Mouse (Mus musculus) midbrain, embryonic 11.5 days (tissue): Measurements from ENCODE around the gene Serpina1b. TPM values are rescaled to one million over a fixed set of nuclear protein-coding genes. Genes with fewer than 3 reads are reported as not detected.
"Not testable (repeated sequence)": the region's sequence is repeated elsewhere in the genome, so short reads cannot be mapped to it uniquely, and the experiment has no call there.

Experiments
- ATAC-seq: fragments of 200-750 bp; cut with Nextera tagmentation; 2 replicates; pipeline ENCODE4 v1.8.0; 2017; ENCODE audit warnings: moderate TSS enrichment, moderate library complexity; ENCODE audit not compliant: low FRiP score
- DNase-seq: peaks from one replicate; pipeline ENCODE4 v3.0.0; 2015; ENCODE audit warnings: low spot score; ENCODE audit errors: missing footprints
- H3K27ac ChIP-seq: fragments of 300-500 bp; sonication (generic); 2 replicates; pipeline ENCODE4 v1.5.1; 2014; ENCODE audit warnings: low read depth, low read length
- H3K27me3 ChIP-seq: fragments of 300-500 bp; sonication (generic); 2 replicates; pipeline ENCODE4 v1.6.1; 2014; ENCODE audit warnings: mild to moderate bottlenecking, low read length, moderate library complexity, mixed read lengths; ENCODE audit not compliant: control insufficient read depth, insufficient read depth
- H3K36me3 ChIP-seq: fragments of 300-500 bp; sonication (generic); 2 replicates; pipeline ENCODE4 v1.6.1; 2014; ENCODE audit warnings: mild to moderate bottlenecking, low read length, moderate library complexity, mixed read lengths; ENCODE audit not compliant: control insufficient read depth, insufficient read depth
- H3K4me1 ChIP-seq: fragments of 300-500 bp; sonication (generic); 2 replicates; pipeline ENCODE4 v1.6.1; 2014; ENCODE audit warnings: low read length; ENCODE audit not compliant: control insufficient read depth, insufficient read depth
- H3K4me2 ChIP-seq: fragments of 300-500 bp; sonication (generic); 2 replicates; pipeline ENCODE4 v1.6.1; 2014; ENCODE audit warnings: mild to moderate bottlenecking, moderate library complexity
- H3K4me3 ChIP-seq: fragments of 300-500 bp; sonication (generic); 2 replicates; pipeline ENCODE4 v1.5.1; 2014; ENCODE audit warnings: low read depth, low read length
- H3K9ac ChIP-seq: fragments of 300-500 bp; sonication (generic); 2 replicates; pipeline ENCODE4 v1.6.1; 2014; ENCODE audit warnings: low read length
- H3K9me3 ChIP-seq: fragments of 300-500 bp; sonication (generic); 2 replicates; pipeline ENCODE4 v1.6.1; 2016; ENCODE audit warnings: low read length; ENCODE audit not compliant: control insufficient read depth
- WGBS: fragments of 180-500 bp; shearing (Covaris S2); extraction: QIAGEN DNeasy Blood & Tissue Kit; methylation state at CpG from one replicate; pipeline ENCODE4 v1.1.7; 2014; 5-methylcytosine and 5-hydroxymethylcytosine counted together
- polyA plus RNA-seq: library from polyadenylated mRNA; unstranded; fragments of >200 nt; fragmentation: Nextera tagmentation; extraction: Ambion mirVana; gene quantifications from 2 replicates; pipeline ENCODE4 v1.2.1, GENCODE M21; 2014

The Serpina1b gene
- not detected in 2 replicates for polyA plus RNA-seq

DNA sequence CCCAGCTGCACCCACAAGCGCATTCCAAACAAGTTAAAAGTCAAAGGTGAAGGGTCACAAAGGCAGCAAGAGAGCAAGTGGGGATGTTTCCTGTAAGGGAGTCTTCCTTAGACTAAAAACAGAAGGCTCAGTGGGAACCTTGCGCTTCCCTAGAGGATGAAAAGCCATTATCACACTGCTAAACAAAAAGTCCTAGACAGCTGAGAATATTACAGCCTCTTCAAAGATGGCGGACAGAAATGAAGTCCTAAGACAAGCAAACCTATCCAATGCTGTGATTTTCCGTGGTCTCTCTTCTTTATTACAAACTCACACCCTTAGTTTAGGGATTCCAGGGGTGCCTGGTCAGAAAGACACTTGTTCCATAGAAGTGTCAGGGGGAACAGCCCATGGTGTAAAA is at the start of gene Serpina1b:
Gene Serpina1b, minus strand, starts transcription at position 101 of the 400 bp plus-strand sequence.
- H3K27ac ChIP-seq, H3K27me3 ChIP-seq, H3K4me3 ChIP-seq, H3K4me1 ChIP-seq, DNase-seq, H3K9ac ChIP-seq, H3K4me2 ChIP-seq, H3K9me3 ChIP-seq, ATAC-seq, H3K36me3 ChIP-seq: not testable (repeated sequence)
- WGBS: 79% methylated on average over 4 of the region's 4 CpGs

DNA sequence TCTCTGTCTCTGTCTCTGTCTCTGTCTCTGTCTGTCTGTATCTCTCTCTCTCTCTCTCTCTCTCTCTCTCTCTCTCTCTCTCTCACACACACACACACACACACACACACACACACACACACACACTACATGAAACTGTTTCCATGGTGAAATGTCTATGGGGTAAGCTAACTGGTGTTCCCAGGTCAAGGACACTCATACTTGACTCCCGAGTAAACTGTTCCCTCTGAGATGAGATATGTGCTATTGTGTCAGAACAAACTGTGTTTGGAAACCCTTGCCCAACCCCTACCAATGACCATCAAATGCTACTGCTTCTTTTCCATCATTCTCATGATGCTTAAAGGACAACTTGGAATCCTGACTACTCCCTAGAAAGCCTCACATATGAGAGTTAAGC is 36.7 kb upstream of the Serpina1b start:
- not testable (repeated sequence) for H3K4me1 ChIP-seq, H3K9me3 ChIP-seq, H3K4me2 ChIP-seq, H3K27me3 ChIP-seq, H3K4me3 ChIP-seq, H3K27ac ChIP-seq, H3K9ac ChIP-seq, H3K36me3 ChIP-seq, DNase-seq, ATAC-seq
- WGBS: 73% methylated on average over 1 of the region's 1 CpGs

DNA sequence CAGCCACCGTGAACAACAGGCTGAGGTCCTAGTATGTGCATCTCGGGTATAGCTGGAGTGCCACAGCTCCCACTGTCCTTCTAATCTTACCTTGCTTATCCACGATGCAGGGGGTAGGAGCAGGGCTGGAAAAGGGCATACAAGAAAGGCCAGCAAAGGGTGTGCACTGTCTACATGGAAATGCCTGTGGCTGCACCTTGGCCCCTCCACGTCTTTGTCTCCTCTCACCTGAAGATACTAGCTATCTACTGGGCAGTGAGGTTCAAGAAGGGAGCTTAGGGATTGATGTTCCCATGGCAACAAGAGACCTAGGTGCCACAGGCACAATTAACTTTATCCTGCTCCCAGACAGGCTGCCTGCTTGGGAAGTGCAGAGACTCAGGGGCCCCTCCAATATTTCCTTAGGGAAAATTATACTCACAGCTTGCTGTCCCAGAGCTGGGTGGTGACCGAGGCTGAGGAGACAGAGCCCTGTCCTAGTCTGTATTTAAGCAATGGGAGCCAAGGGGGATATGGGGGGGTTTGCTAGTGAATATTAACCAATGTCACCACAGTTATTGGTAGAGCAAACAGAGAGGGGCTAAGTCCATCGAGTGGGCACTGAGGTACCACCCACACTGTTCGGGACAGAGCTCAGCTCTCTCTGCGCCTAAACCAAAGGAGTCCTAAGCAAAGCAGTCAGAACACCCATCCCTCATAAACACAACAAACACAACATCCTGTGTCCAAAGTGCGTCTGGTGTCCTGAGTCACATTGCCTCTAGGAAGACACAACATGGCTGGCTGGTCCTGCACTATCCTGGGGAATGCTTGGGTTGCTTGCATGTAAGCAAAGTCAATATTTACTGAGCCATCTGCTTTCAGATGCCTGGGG is 33.2 kb upstream of the Serpina1b start, which contains the start of gene Serpina1a:
Gene Serpina1a, minus strand, starts transcription at position 462 of the 874 bp plus-strand sequence.
- H3K4me1 ChIP-seq, H3K27me3 ChIP-seq, H3K36me3 ChIP-seq, H3K4me3 ChIP-seq, DNase-seq, H3K9ac ChIP-seq, H3K4me2 ChIP-seq, ATAC-seq, H3K27ac ChIP-seq, H3K9me3 ChIP-seq: not testable (repeated sequence)
- WGBS: 89% methylated on average over 9 of the region's 9 CpGs

DNA sequence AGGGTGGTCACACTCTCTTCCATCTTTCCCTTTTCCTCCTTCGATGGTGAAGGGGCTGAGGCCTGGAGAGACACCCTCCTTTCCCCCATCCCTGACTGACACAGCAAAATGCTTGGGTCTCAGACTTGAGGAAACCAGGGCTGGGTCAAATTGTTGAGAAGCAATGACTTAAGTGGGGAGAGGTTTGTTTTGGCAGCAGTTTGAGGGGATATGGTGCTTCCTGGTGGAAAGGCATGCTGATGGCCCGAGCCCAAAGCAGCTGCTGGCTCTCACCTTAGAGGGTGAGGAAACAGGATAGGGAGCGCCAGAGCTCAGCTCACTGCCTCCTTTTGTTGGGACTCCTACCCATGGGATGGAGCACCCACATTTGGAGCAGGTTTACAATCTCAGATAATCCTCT is 30.8 kb upstream of the Serpina1b start:
- WGBS: 68% methylated on average over 3 of the region's 3 CpGs
- no peaks in the 10 kb centered on the region for H3K27me3 ChIP-seq
- H3K9me3 ChIP-seq: no peaks in the 10 kb centered on the region
- H3K27ac ChIP-seq: no peak overlapping the region
- no peak overlapping the region for H3K9ac ChIP-seq
- no peaks in the 10 kb centered on the region for H3K4me1 ChIP-seq
- no peak overlapping the region for H3K4me3 ChIP-seq
- H3K4me2 ChIP-seq: no peak overlapping the region
- ATAC-seq: no peak
- no peaks in the 10 kb centered on the region for H3K36me3 ChIP-seq
- no peak for DNase-seq

DNA sequence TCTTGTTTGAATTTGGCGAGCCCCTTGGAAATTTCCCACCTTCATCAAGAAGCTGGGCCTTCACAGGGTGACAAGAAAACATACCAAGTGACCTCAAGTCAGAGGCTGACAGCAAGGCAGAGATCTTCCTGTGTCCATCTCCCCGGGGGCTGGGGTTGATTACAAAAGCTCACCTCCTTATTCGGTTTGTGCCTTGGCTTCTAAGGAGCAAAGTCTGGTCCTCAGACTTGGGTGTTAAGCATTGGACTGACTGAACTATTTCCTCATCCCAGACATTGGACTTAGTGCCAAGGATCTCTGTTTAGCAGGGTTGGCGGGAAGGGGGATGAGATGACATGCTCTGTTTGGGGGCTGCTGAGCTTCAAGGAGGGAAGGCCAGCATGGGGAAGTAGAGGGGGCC is 30.4 kb upstream of the Serpina1b start:
- not testable (repeated sequence) for H3K4me2 ChIP-seq, H3K27me3 ChIP-seq, H3K36me3 ChIP-seq, H3K4me3 ChIP-seq, ATAC-seq, H3K4me1 ChIP-seq, H3K27ac ChIP-seq, H3K9ac ChIP-seq, H3K9me3 ChIP-seq, DNase-seq
- 92% methylated on average over 3 of the region's 4 CpGs for WGBS

DNA sequence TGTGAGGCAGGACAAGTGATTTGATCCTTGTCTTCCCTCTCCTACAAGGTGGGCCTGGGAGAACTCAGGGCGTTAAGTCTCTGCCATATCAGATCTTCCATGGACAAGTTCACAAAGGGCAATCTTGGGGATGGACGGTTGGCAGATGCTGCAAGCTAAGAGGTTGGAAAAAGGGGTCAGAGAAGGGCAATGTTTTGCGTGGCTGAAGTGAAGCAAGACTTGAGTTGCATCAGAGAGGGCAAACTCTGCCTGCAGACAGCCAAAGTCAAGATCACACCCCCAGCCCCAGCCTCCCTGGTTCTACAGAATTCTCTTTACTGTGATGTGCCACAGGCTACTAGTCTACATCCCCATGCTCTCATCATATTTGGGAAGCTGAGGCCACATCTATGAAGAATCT is 29.4 kb upstream of the Serpina1b start:
- H3K4me3 ChIP-seq, H3K36me3 ChIP-seq, H3K27ac ChIP-seq, ATAC-seq, H3K4me2 ChIP-seq, H3K27me3 ChIP-seq, DNase-seq, H3K9ac ChIP-seq, H3K4me1 ChIP-seq, H3K9me3 ChIP-seq: not testable (repeated sequence)
- 77% methylated on average over 3 of the region's 3 CpGs for WGBS

DNA sequence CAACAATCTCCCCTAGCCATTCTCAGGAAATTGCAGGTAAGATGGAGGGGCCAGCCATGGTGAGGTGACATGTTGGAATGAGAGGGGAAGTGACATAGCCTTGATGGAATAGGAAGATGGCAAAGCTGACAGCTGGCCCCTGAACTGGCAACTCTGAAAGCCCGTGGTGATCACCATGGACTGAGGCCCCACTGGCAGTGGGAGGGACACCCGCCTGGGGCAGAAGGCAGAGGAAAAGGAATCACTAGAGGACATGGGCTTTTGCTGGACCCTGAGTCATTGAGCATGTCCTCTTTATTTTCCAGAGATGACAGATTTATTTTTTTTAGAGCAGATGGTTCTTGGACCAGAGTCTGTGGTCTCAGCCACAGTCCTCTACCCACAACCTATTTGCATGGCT is 22.9 kb upstream of the Serpina1b start:
- H3K36me3 ChIP-seq, DNase-seq, H3K9ac ChIP-seq, H3K4me1 ChIP-seq, H3K9me3 ChIP-seq, H3K27ac ChIP-seq, H3K4me2 ChIP-seq, H3K27me3 ChIP-seq, ATAC-seq, H3K4me3 ChIP-seq: not testable (repeated sequence)
- WGBS: 80% methylated on average over 2 of the region's 2 CpGs

DNA sequence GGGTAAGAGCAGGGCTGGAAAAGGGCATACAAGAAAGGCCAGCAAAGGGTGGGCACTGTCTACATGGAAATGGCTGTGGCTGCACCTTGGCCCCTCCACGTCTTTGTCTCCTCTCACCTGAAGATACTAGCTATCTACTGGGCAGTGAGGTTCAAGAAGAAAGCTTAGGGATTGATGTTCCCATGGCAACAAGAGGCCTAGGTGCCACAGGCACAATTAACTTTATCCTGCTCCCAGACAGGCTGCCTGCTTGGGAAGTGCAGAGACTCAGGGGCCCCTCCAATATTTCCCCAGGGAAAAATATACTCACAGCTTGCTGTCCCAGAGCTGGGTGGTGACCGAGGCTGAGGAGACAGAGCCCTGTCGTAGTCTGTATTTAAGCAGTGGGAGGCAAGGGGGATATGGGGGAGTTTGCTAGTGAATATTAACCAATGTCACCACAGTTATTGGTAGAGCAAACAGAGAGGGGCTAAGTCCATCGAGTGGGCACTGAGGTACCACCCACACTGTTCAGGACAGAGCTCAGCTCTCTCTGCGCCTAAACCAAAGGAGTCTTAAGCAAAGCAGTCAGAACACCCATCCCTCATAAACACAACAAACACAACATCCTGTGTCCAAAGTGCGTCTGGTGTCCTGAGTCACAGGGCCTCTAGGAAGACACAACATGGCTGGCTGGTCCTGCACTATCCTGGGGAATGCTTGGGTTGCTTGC is 2.4 kb downstream of the Serpina1b start:
- not testable (repeated sequence) for DNase-seq, ATAC-seq, H3K27ac ChIP-seq, H3K27me3 ChIP-seq, H3K4me1 ChIP-seq, H3K36me3 ChIP-seq, H3K9me3 ChIP-seq, H3K4me2 ChIP-seq, H3K4me3 ChIP-seq, H3K9ac ChIP-seq
- WGBS: 85% methylated on average over 6 of the region's 6 CpGs

DNA sequence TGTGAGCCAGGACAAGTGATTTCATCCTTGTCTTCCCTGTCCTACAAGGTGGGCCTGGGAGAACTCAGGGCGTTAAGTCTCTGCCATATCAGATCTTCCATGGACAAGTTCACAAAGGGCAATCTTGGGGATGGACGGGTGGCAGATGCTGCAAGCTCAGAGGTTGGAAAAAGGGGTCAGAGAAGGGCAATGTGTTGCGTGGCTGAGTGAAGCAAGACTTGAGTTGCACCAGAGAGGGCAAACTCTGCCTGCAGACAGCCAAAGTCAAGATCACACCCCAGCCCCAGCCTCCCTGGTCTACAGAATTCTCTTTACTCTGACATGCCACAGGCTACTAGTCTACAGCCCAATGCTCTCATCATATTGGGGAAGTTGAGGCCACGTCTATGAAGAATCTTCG is 6.3 kb downstream of the Serpina1b start:
- not testable (repeated sequence) for H3K4me2 ChIP-seq, ATAC-seq, DNase-seq, H3K27ac ChIP-seq, H3K4me1 ChIP-seq, H3K36me3 ChIP-seq, H3K27me3 ChIP-seq, H3K4me3 ChIP-seq, H3K9ac ChIP-seq, H3K9me3 ChIP-seq
- 80% methylated on average over 5 of the region's 5 CpGs for WGBS
